Mouse (Mus musculus): Measurements from ENCODE around the gene Idua. TPM values are rescaled to one million over a fixed set of nuclear protein-coding genes. Genes with fewer than 3 reads are reported as not detected.

The Idua gene
- total RNA-seq, 1 experiment = 3.7 TPM

GRCm38 (mm10) chr5:108647820-108648465, 12.2 kb upstream of the Idua start:
- no peaks in the 10 kb centered on the region for H3K9me3 ChIP-seq (ENCODE audit: control insufficient read depth, insufficient read depth, low read depth, low read length)
- H3K4me1 ChIP-seq (ENCODE audit: control insufficient read depth in 2 of 2, insufficient read depth in 2 of 2, low read length in 2 of 2, poor library complexity in 1 of 2) = no peaks in the 10 kb centered on the region
- no peak overlapping the region for H3K9ac ChIP-seq (ENCODE audit: insufficient read depth, low read depth, low read length, poor library complexity, severe bottlenecking)
- no peak overlapping the region for H3K27ac ChIP-seq (ENCODE audit: insufficient read depth, low read depth, low read length, poor library complexity, severe bottlenecking)
- H3K4me3 ChIP-seq (ENCODE audit: insufficient read depth in 1 of 2, low read depth in 1 of 2, low read length in 2 of 2, poor library complexity in 1 of 2, severe bottlenecking in 1 of 2) = no peak overlapping the region
- no peak for DNase-seq (ENCODE audit: low read depth, low spot score)
- TF ChIP-seq HCFC1 (IDR thresholded peaks at IDR 0.05; ENCODE audit: borderline replicate concordance, insufficient read depth, low read length) = no peak
- H3K36me3 ChIP-seq (ENCODE audit: control insufficient read depth, insufficient read depth, low read length, poor library complexity, severe bottlenecking) = peaks cover 23% of the 10 kb centered on the region
- in situ Hi-C loops (cut with MboI; ENCODE audit: low sequenced_read_pairs in 2 of 2, unreplicated experiment in 2 of 2) = no loop called here

GRCm38 (mm10) chr5:108648937-108649576, 11.1 kb upstream of the Idua start:
- no peak overlapping the region for H3K4me3 ChIP-seq (ENCODE audit: insufficient read depth in 1 of 2, low read depth in 1 of 2, low read length in 2 of 2, poor library complexity in 1 of 2, severe bottlenecking in 1 of 2)
- no peaks in the 10 kb centered on the region for H3K9me3 ChIP-seq (ENCODE audit: control insufficient read depth, insufficient read depth, low read depth, low read length)
- no peaks in the 10 kb centered on the region for H3K4me1 ChIP-seq (ENCODE audit: control insufficient read depth in 2 of 2, insufficient read depth in 2 of 2, low read length in 2 of 2, poor library complexity in 1 of 2)
- H3K36me3 ChIP-seq (ENCODE audit: control insufficient read depth, insufficient read depth, low read length, poor library complexity, severe bottlenecking) = peaks cover 33% of the 10 kb centered on the region
- TF ChIP-seq MAFK (IDR thresholded peaks at IDR 0.05; ENCODE audit: insufficient read depth, low read depth, low read length) (no peak), ZC3H11A (IDR thresholded peaks at IDR 0.05; ENCODE audit: borderline replicate concordance, low read depth, low read length) (no peak), HCFC1 (IDR thresholded peaks at IDR 0.05; ENCODE audit: borderline replicate concordance, insufficient read depth, low read length) (no peak)
- DNase-seq (ENCODE audit: low read depth, low spot score) = no peak
- no peak overlapping the region for H3K9ac ChIP-seq (ENCODE audit: insufficient read depth, low read depth, low read length, poor library complexity, severe bottlenecking)
- in situ Hi-C loops (cut with MboI; ENCODE audit: low sequenced_read_pairs in 2 of 2, unreplicated experiment in 2 of 2) = no loop called here
- H3K27ac ChIP-seq (ENCODE audit: insufficient read depth, low read depth, low read length, poor library complexity, severe bottlenecking) = no peak overlapping the region; the same call in 1 of the 2 replicates

GRCm38 (mm10) chr5:108650341-108650740, 9.8 kb upstream of the Idua start:
- no peaks in the 10 kb centered on the region for H3K9me3 ChIP-seq (ENCODE audit: control insufficient read depth, insufficient read depth, low read depth, low read length)
- in situ Hi-C loops (cut with MboI; ENCODE audit: low sequenced_read_pairs in 2 of 2, unreplicated experiment in 2 of 2) = no loop called here
- no peak for DNase-seq (ENCODE audit: low read depth, low spot score)
- no peaks in the 10 kb centered on the region for H3K4me1 ChIP-seq (ENCODE audit: control insufficient read depth in 2 of 2, insufficient read depth in 2 of 2, low read length in 2 of 2, poor library complexity in 1 of 2)
- H3K9ac ChIP-seq (ENCODE audit: insufficient read depth, low read depth, low read length, poor library complexity, severe bottlenecking) = no peak overlapping the region
- no peak overlapping the region for H3K27ac ChIP-seq (ENCODE audit: insufficient read depth, low read depth, low read length, poor library complexity, severe bottlenecking)
- no peak for TF ChIP-seq MAFK (IDR thresholded peaks at IDR 0.05; ENCODE audit: insufficient read depth, low read depth, low read length)
- no peak for TF ChIP-seq CHD2 (IDR thresholded peaks at IDR 0.05; ENCODE audit: low read depth, low read length)
- no peak for TF ChIP-seq ZC3H11A (IDR thresholded peaks at IDR 0.05; ENCODE audit: borderline replicate concordance, low read depth, low read length)
- no peak for TF ChIP-seq ZNF384 (IDR thresholded peaks at IDR 0.05; ENCODE audit: low read depth, low read length)
- no peak for TF ChIP-seq HCFC1 (IDR thresholded peaks at IDR 0.05; ENCODE audit: borderline replicate concordance, insufficient read depth, low read length)
- no peak overlapping the region for H3K4me3 ChIP-seq (ENCODE audit: insufficient read depth in 1 of 2, low read depth in 1 of 2, low read length in 2 of 2, poor library complexity in 1 of 2, severe bottlenecking in 1 of 2)
- peaks cover 39% of the 10 kb centered on the region for H3K36me3 ChIP-seq (ENCODE audit: control insufficient read depth, insufficient read depth, low read length, poor library complexity, severe bottlenecking)

GRCm38 (mm10) chr5:108651136-108651720, 8.9 kb upstream of the Idua start:
- H3K4me1 ChIP-seq (ENCODE audit: control insufficient read depth in 2 of 2, insufficient read depth in 2 of 2, low read length in 2 of 2, poor library complexity in 1 of 2) = no peaks in the 10 kb centered on the region
- no peak overlapping the region for H3K9ac ChIP-seq (ENCODE audit: insufficient read depth, low read depth, low read length, poor library complexity, severe bottlenecking)
- H3K9me3 ChIP-seq (ENCODE audit: control insufficient read depth, insufficient read depth, low read depth, low read length) = no peaks in the 10 kb centered on the region
- TF ChIP-seq MAFK (IDR thresholded peaks at IDR 0.05; ENCODE audit: insufficient read depth, low read depth, low read length) (no peak), CHD2 (IDR thresholded peaks at IDR 0.05; ENCODE audit: low read depth, low read length) (no peak), HCFC1 (IDR thresholded peaks at IDR 0.05; ENCODE audit: borderline replicate concordance, insufficient read depth, low read length) (no peak)
- H3K27ac ChIP-seq (ENCODE audit: insufficient read depth, low read depth, low read length, poor library complexity, severe bottlenecking) = no peak overlapping the region
- no peak for DNase-seq (ENCODE audit: low read depth, low spot score)
- no peak overlapping the region for H3K4me3 ChIP-seq (ENCODE audit: insufficient read depth in 1 of 2, low read depth in 1 of 2, low read length in 2 of 2, poor library complexity in 1 of 2, severe bottlenecking in 1 of 2)
- peaks cover 45% of the 10 kb centered on the region for H3K36me3 ChIP-seq (ENCODE audit: control insufficient read depth, insufficient read depth, low read length, poor library complexity, severe bottlenecking)
- in situ Hi-C loops (cut with MboI; ENCODE audit: low sequenced_read_pairs in 2 of 2, unreplicated experiment in 2 of 2) = no loop called here

All from ES-E14 (cell line).